Mouse (Mus musculus) midbrain, embryonic 11.5 days (tissue): ENCODE data around the gene Zfp398. TPM values are rescaled to one million over a fixed set of nuclear protein-coding genes. Genes with fewer than 3 reads are reported as not detected.

ENCODE experiments used
- ATAC-seq: fragments of 200-750 bp; cut with Nextera tagmentation; 2 replicates; pipeline ENCODE4 v1.8.0; 2017; ENCODE audit warnings: moderate TSS enrichment, moderate library complexity; ENCODE audit not compliant: low FRiP score
- DNase-seq: peaks from one replicate; pipeline ENCODE4 v3.0.0; 2015; ENCODE audit warnings: low spot score; ENCODE audit errors: missing footprints
- H3K27ac ChIP-seq: fragments of 300-500 bp; sonication (generic); 2 replicates; pipeline ENCODE4 v1.5.1; 2014; ENCODE audit warnings: low read depth, low read length
- H3K27me3 ChIP-seq: fragments of 300-500 bp; sonication (generic); 2 replicates; pipeline ENCODE4 v1.6.1; 2014; ENCODE audit warnings: mild to moderate bottlenecking, low read length, moderate library complexity, mixed read lengths; ENCODE audit not compliant: control insufficient read depth, insufficient read depth
- H3K36me3 ChIP-seq: fragments of 300-500 bp; sonication (generic); 2 replicates; pipeline ENCODE4 v1.6.1; 2014; ENCODE audit warnings: mild to moderate bottlenecking, low read length, moderate library complexity, mixed read lengths; ENCODE audit not compliant: control insufficient read depth, insufficient read depth
- H3K4me1 ChIP-seq: fragments of 300-500 bp; sonication (generic); 2 replicates; pipeline ENCODE4 v1.6.1; 2014; ENCODE audit warnings: low read length; ENCODE audit not compliant: control insufficient read depth, insufficient read depth
- H3K4me2 ChIP-seq: fragments of 300-500 bp; sonication (generic); 2 replicates; pipeline ENCODE4 v1.6.1; 2014; ENCODE audit warnings: mild to moderate bottlenecking, moderate library complexity
- H3K4me3 ChIP-seq: fragments of 300-500 bp; sonication (generic); 2 replicates; pipeline ENCODE4 v1.5.1; 2014; ENCODE audit warnings: low read depth, low read length
- H3K9ac ChIP-seq: fragments of 300-500 bp; sonication (generic); 2 replicates; pipeline ENCODE4 v1.6.1; 2014; ENCODE audit warnings: low read length
- H3K9me3 ChIP-seq: fragments of 300-500 bp; sonication (generic); 2 replicates; pipeline ENCODE4 v1.6.1; 2016; ENCODE audit warnings: low read length; ENCODE audit not compliant: control insufficient read depth
- WGBS: fragments of 180-500 bp; shearing (Covaris S2); extraction: QIAGEN DNeasy Blood & Tissue Kit; methylation state at CpG from one replicate; pipeline ENCODE4 v1.1.7; 2014; 5-methylcytosine and 5-hydroxymethylcytosine counted together
- polyA plus RNA-seq: library from polyadenylated mRNA; unstranded; fragments of >200 nt; fragmentation: Nextera tagmentation; extraction: Ambion mirVana; gene quantifications from 2 replicates; pipeline ENCODE4 v1.2.1, GENCODE M21; 2014

The Zfp398 gene
- polyA plus RNA-seq, 1 experiment from 2014 or later, result 7.6 TPM

- peaks cover 13% of the 10 kb centered on the region; the same call in 1 of the 2 replicates for H3K36me3 ChIP-seq
- no peak overlapping the region for H3K4me3 ChIP-seq
- H3K4me1 ChIP-seq, result peaks cover 2% of the 10 kb centered on the region; the same call in 1 of the 2 replicates
- DNase-seq (no peak), ATAC-seq (no peak)
- no peak overlapping the region for H3K9ac ChIP-seq
- no peaks in the 10 kb centered on the region for H3K27me3 ChIP-seq
- no peak overlapping the region for H3K27ac ChIP-seq
- WGBS, result 95% methylated on average over 8 of the region's 8 CpGs
- no peak overlapping the region for H3K4me2 ChIP-seq
- H3K9me3 ChIP-seq, result no peaks in the 10 kb centered on the region
These were observed 16.7 kb upstream of the Zfp398 start for GRCm38 (mm10) chr6:47818721-47819120.

GRCm38 (mm10) chr6:47819626-47820325 is 15.7 kb upstream of the Zfp398 start:
- Histone ChIP-seq H3K9ac (no peak overlapping the region), H3K27me3 (no peaks in the 10 kb centered on the region), H3K4me1 (no peaks in the 10 kb centered on the region), H3K4me2 (no peak overlapping the region), H3K4me3 (no peak overlapping the region), H3K9me3 (no peaks in the 10 kb centered on the region), H3K36me3 (peaks cover 13% of the 10 kb centered on the region; the same call in 1 of the 2 replicates), H3K27ac (no peak overlapping the region)
- ATAC-seq (no peak), DNase-seq (peak; percentile 71)
- WGBS, result 94% methylated on average over 23 of the region's 23 CpGs

DNA sequence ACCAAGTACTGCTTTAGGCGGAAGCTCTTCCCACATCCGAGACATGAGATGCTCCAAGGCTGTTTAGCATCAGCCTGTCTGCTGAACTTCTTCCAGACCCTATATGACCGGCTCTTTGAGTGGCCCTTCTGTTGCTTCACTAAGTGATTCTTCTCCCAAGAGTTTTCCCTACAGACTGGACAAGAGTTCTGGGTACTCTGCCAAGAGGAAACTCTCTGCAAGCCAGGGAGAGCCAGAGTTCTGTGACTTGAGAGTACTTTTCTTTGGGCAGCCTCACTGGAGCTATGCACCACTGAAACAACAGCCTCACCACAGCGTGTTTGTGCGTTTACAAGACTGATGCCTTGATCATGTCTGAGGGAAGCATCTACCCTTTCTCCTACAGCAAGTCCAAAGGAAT is 14.2 kb upstream of the Zfp398 start:
- ATAC-seq (no peak), DNase-seq (no peak)
- H3K4me3 ChIP-seq, result no peak overlapping the region
- H3K4me1 ChIP-seq, result no peaks in the 10 kb centered on the region
- H3K9me3 ChIP-seq, result no peaks in the 10 kb centered on the region
- peaks cover 13% of the 10 kb centered on the region; the same call in 1 of the 2 replicates for H3K36me3 ChIP-seq
- no peaks in the 10 kb centered on the region for H3K27me3 ChIP-seq
- WGBS, result 90% methylated on average over 5 of the region's 5 CpGs
- no peak overlapping the region for H3K9ac ChIP-seq
- no peak overlapping the region for H3K27ac ChIP-seq
- H3K4me2 ChIP-seq, result no peak overlapping the region

DNA sequence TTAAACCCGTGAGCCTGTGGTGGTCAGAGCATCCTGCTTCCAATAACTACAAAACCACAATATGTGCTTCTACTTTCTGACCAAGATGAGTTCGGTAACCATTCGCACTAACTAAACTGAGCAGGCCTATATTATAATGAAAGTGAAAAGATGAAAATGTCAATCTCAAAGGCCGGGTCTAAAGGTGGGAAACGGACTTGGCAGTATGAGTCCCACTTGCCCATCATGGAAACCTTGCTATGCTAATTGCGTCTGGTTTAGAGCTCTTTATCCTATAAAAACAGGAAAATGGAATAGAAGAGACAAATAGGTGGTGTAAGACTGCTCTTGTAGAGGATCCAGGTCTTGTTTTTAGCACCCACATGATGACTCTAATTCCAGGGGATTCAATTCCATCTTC is 13.7 kb upstream of the Zfp398 start:
- Histone ChIP-seq H3K4me3 (no peak overlapping the region), H3K4me2 (no peak overlapping the region), H3K27ac (no peak overlapping the region), H3K4me1 (no peaks in the 10 kb centered on the region), H3K9me3 (no peaks in the 10 kb centered on the region), H3K27me3 (no peaks in the 10 kb centered on the region), H3K9ac (no peak overlapping the region), H3K36me3 (peaks cover 13% of the 10 kb centered on the region; the same call in 1 of the 2 replicates)
- WGBS, result 93% methylated on average over 6 of the region's 6 CpGs
- DNase-seq (peak; percentile 73), ATAC-seq (no peak)

DNA sequence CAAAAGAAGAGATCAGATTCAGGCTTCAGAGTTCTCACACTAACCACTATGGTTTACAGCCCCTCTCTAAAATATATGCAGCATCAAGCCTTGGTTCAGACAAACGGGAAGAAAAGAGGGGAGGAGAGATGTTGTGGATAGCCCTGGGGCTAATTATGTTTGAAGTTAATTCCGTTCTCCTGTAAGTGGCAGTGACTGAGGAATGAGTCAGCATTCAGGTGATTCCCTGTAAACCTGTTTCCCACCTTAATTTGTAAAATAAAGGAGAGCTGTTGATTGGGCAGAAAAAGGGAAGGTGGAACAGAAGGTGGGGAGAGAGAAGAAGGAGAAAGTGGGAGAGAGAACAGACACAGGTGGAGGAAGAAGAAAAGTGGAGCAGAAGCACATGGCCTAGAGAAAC is 11.2 kb upstream of the Zfp398 start:
- no peaks in the 10 kb centered on the region for H3K9me3 ChIP-seq
- no peak overlapping the region for H3K4me3 ChIP-seq
- no peaks in the 10 kb centered on the region for H3K27me3 ChIP-seq
- ATAC-seq (no peak), DNase-seq (no peak)
- H3K4me2 ChIP-seq, result no peak overlapping the region
- H3K36me3 ChIP-seq, result peaks cover 13% of the 10 kb centered on the region; the same call in 1 of the 2 replicates
- WGBS, result 67% methylated on average over 2 of the region's 2 CpGs
- peaks cover 2% of the 10 kb centered on the region; the same call in 1 of the 2 replicates for H3K4me1 ChIP-seq
- H3K27ac ChIP-seq, result no peak overlapping the region
- H3K9ac ChIP-seq, result no peak overlapping the region

DNA sequence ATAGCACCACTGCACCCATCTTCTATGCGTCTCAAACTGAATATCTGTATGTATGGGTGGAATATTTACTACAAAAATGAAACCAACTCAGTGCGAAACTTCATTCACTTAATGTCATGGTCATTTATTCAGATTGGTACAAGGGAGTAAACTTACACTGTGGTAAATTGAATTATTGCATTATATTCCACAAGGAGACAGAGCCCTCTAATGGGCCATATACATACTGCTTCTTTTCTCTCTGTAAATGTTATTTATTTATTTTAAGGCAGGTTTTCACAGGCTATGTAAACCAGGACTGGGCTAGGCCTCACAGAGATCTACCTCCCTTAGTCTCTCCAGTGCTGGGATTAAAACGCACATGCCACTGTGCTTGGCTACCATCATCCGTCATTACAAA is 8.0 kb upstream of the Zfp398 start:
- Histone ChIP-seq H3K9me3 (no peaks in the 10 kb centered on the region), H3K4me3 (no peak overlapping the region), H3K4me1 (peaks cover 8% of the 10 kb centered on the region; the same call in 1 of the 2 replicates), H3K27ac (no peak overlapping the region), H3K27me3 (no peaks in the 10 kb centered on the region), H3K4me2 (no peak overlapping the region), H3K9ac (no peak overlapping the region), H3K36me3 (no peaks in the 10 kb centered on the region)
- WGBS, result 92% methylated on average over 4 of the region's 4 CpGs
- DNase-seq (no peak), ATAC-seq (no peak)

GRCm38 (mm10) chr6:47828950-47829349 is 6.5 kb upstream of the Zfp398 start:
- H3K4me2 ChIP-seq, result peak overlapping the region; percentile 62
- no peaks in the 10 kb centered on the region for H3K27me3 ChIP-seq

GRCm38 (mm10) chr6:47830104-47831078 is 5.1 kb upstream of the Zfp398 start, which contains the start of gene Zfp786:
Gene Zfp786, minus strand, starts transcription at chr6:47830867.
- H3K9me3 ChIP-seq, result no peaks in the 10 kb centered on the region
- WGBS, result 1% methylated on average over 62 of the region's 64 CpGs
- H3K4me3 ChIP-seq, result peak within 1 kb of the TSS; percentile 86
- no peaks in the 10 kb centered on the region for H3K36me3 ChIP-seq
- H3K27ac ChIP-seq, result peak within 1 kb of the TSS; percentile 88
- peaks cover 8% of the 10 kb centered on the region; the same call in 1 of the 2 replicates for H3K4me1 ChIP-seq
- H3K4me2 ChIP-seq, result peak within 1 kb of the TSS; percentile 62
- DNase-seq, result peak; percentile 98
- ATAC-seq, result peak; percentile 93
- H3K9ac ChIP-seq, result peak within 1 kb of the TSS; percentile 95
- H3K27me3 ChIP-seq, result no peaks in the 10 kb centered on the region

More at GRCm38 (mm10) chr6:47828950-47829349, 6.5 kb upstream of the Zfp398 start:
- Histone ChIP-seq H3K27ac (no peak overlapping the region), H3K4me1 (peaks cover 8% of the 10 kb centered on the region; the same call in 1 of the 2 replicates), H3K36me3 (no peaks in the 10 kb centered on the region), H3K9ac (no peak overlapping the region), H3K9me3 (no peaks in the 10 kb centered on the region), H3K4me3 (peak overlapping the region; percentile 18)
- DNase-seq (peak; percentile 79), ATAC-seq (no peak)
- WGBS, result 44% methylated on average over 1 of the region's 1 CpGs
